Mouse (Mus musculus): ENCODE measurements around the gene 4833423E24Rik. TPM values are rescaled to one million over a fixed set of nuclear protein-coding genes. Genes with fewer than 3 reads are reported as not detected.

Gene 4833423E24Rik
- 0.06 and 5.1 TPM in 2 replicates for polyA plus RNA-seq (2012; rRNA removed)

DNA sequence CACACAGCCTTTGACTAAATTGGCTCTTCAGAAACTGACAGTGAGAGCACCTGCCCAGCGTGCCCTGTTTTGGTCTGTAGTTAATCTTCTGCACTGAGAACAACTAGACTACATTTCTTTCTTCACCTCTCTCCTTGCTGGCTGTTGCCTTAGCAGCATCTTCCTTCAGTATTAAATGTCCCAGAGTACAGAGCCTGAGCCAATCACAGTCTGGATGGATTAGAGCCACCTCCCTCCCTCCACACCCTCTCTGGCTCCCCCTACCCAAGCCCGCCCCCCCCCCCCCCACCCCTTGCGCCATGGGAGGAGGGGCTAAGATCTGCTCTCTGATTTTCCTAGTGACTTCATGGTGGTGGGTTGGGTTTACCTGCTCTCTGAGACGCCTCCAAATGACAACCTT, at the start of gene 4833423E24Rik:
Gene 4833423E24Rik, minus strand, starts transcription at position 146 of the 400 bp plus-strand sequence.
- WGBS = 29% methylated on average over 4 of the region's 4 CpGs
- TF ChIP-seq CTCF (IDR thresholded peaks at IDR 0.05; ENCODE audit: insufficient read depth, low read length) (no peak), POLR2A (IDR thresholded peaks at IDR 0.05; ENCODE audit: borderline replicate concordance, extremely low read depth, low read depth, low read length) (no peak)
- Histone ChIP-seq H3K4me1 (ENCODE audit: control insufficient read depth, insufficient read depth, low read length) (no peaks in the 10 kb centered on the region), H3K4me3 (replicated peaks; ENCODE audit: extremely low read depth, low read depth, low read length) (no peak within 1 kb of the TSS)
- no peak for DNase-seq

DNA sequence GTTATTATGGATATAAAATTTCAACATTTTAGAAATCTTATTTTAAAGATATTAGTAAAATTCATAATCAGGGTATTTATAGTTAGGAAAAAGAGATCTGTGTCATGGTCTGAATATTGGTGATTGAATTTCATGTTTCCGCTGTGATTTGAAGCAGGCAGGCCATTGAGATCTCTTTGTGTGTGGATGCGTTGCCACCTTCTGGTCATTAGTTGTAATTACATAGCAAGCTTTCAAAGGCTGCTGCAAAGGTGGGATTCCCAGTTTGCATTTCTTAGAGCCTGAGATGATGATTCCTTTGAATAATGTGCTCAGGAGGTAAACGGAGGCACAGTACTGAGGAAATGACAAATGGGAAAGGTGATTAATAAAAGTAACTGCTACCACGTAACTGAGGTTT, 42.4 kb upstream of the 4833423E24Rik start:
- TF ChIP-seq CTCF (IDR thresholded peaks at IDR 0.05; ENCODE audit: insufficient read depth, low read length) (peak; percentile 53; the same call in 1 of the 2 replicates), POLR2A (IDR thresholded peaks at IDR 0.05; ENCODE audit: borderline replicate concordance, extremely low read depth, low read depth, low read length) (no peak)
- peak; percentile 9 for DNase-seq
- no peak overlapping the region for H3K4me3 ChIP-seq (replicated peaks; ENCODE audit: extremely low read depth, low read depth, low read length)
- 18% methylated on average over 4 of the region's 4 CpGs for WGBS
- H3K4me1 ChIP-seq (ENCODE audit: control insufficient read depth, insufficient read depth, low read length) = no peaks in the 10 kb centered on the region

DNA sequence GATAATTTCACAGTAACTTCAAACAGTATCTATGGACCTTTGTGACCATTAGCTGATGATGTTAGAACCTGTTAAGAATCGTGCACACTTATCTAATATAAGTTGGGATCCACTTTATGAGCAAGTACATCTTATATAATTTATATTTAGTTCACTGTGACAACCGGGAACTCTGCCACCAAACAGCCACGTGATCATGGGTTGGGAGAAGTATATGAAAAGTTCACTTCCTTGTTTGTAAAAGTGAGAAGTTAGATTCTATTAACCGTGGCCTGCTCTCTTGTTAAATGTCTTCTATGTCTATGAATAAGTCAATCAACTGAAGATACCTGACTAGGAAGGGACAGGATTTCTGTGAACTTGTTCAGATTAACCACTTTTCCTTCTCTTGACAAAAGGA, 41.4 kb upstream of the 4833423E24Rik start:
- H3K4me3 ChIP-seq (replicated peaks; ENCODE audit: extremely low read depth, low read depth, low read length) = no peak overlapping the region
- DNase-seq = no peak
- H3K4me1 ChIP-seq (ENCODE audit: control insufficient read depth, insufficient read depth, low read length) = no peaks in the 10 kb centered on the region
- WGBS = 21% methylated on average over 4 of the region's 4 CpGs
- TF ChIP-seq POLR2A (IDR thresholded peaks at IDR 0.05; ENCODE audit: borderline replicate concordance, extremely low read depth, low read depth, low read length) (no peak), CTCF (IDR thresholded peaks at IDR 0.05; ENCODE audit: insufficient read depth, low read length) (no peak)

DNA sequence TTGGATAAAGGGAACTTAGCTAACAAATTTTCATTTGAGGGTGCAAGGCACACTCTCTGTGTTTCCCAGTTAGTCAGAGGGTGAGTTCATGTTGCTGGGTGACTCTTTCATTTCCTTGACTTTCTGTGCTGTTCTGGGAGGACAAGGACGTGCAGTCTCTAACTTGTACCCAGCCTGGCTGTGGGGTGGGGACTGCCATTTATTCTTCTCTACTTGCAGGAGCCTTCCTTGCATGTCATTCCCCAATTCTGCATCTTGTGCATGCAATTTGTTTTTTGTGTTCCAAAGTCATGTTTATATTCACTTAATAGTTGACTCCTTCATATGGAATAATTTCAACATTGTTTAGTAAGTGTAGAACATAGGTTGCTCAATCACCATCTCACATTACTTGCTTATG, 36.0 kb upstream of the 4833423E24Rik start:
- H3K4me1 ChIP-seq (ENCODE audit: control insufficient read depth, insufficient read depth, low read length) = no peaks in the 10 kb centered on the region
- no peak for DNase-seq
- no peak overlapping the region for H3K4me3 ChIP-seq (replicated peaks; ENCODE audit: extremely low read depth, low read depth, low read length)
- TF ChIP-seq CTCF (IDR thresholded peaks at IDR 0.05; ENCODE audit: insufficient read depth, low read length) = no peak
- no peak for TF ChIP-seq POLR2A (IDR thresholded peaks at IDR 0.05; ENCODE audit: borderline replicate concordance, extremely low read depth, low read depth, low read length)
- 50% methylated on average over 1 of the region's 1 CpGs for WGBS

DNA sequence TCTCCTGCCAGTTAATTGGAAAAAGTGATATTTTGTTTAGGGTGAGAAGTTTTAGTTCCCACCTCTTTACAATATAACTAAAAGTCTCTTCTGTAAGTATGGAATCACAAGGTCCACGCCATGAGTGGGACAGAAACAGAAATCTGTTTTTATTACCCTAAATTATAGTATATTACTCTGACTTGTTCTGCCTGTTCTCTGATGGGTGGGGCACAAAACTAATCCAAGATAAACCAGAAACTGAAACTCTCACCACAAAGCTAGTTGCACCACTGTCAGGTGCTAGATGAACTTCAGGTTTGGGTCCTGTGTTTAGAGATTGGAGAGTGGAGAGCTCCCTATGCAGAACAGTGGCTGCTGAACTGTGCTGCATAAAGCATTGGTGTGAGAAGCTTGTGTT, 15.1 kb upstream of the 4833423E24Rik start:
- no peak for DNase-seq
- H3K4me3 ChIP-seq (replicated peaks; ENCODE audit: extremely low read depth, low read depth, low read length) = no peak overlapping the region
- H3K4me1 ChIP-seq (ENCODE audit: control insufficient read depth, insufficient read depth, low read length) = no peaks in the 10 kb centered on the region; the same call in 1 of the 2 replicates
- 78% methylated on average over 1 of the region's 1 CpGs for WGBS
- no peak for TF ChIP-seq POLR2A (IDR thresholded peaks at IDR 0.05; ENCODE audit: borderline replicate concordance, extremely low read depth, low read depth, low read length)
- TF ChIP-seq CTCF (IDR thresholded peaks at IDR 0.05; ENCODE audit: insufficient read depth, low read length) = no peak

DNA sequence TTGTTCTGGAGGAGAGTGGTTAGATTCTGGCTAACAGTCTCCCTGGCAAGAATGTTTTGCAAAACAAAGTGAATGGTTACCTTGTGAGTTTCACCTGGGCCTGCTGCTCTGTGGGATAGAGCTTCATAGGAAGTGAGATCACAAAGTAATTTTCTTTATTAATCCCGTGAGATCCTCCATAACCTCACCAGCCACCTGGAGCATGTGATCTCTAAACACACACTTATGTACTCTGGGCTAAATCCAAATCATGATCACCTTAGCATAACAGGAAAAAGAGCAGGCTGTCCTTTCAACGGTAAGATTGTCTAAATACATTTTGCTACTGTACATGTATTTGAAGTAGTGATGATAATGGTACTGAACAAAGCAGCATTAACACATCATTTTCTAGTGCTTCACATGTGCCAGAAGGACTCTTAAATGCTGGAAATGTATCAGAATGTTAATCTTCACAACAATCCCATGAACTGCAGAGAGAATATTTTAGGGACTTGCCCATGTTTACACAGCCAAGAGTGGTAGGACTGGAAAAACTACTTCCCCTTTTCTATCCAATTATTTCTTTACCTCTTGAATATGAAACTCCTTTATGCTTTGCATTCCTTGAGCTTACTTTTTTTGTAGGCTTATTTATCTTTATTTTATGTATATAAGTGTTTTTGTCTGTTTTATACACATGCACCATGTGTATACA, 13.4 kb upstream of the 4833423E24Rik start:
- DNase-seq = no peak
- no peaks in the 10 kb centered on the region; the same call in 1 of the 2 replicates for H3K4me1 ChIP-seq (ENCODE audit: control insufficient read depth, insufficient read depth, low read length)
- WGBS = 35% methylated on average over 2 of the region's 2 CpGs
- no peak for TF ChIP-seq CTCF (IDR thresholded peaks at IDR 0.05; ENCODE audit: insufficient read depth, low read length)
- no peak for TF ChIP-seq POLR2A (IDR thresholded peaks at IDR 0.05; ENCODE audit: borderline replicate concordance, extremely low read depth, low read depth, low read length)
- H3K4me3 ChIP-seq (replicated peaks; ENCODE audit: extremely low read depth, low read depth, low read length) = no peak overlapping the region

DNA sequence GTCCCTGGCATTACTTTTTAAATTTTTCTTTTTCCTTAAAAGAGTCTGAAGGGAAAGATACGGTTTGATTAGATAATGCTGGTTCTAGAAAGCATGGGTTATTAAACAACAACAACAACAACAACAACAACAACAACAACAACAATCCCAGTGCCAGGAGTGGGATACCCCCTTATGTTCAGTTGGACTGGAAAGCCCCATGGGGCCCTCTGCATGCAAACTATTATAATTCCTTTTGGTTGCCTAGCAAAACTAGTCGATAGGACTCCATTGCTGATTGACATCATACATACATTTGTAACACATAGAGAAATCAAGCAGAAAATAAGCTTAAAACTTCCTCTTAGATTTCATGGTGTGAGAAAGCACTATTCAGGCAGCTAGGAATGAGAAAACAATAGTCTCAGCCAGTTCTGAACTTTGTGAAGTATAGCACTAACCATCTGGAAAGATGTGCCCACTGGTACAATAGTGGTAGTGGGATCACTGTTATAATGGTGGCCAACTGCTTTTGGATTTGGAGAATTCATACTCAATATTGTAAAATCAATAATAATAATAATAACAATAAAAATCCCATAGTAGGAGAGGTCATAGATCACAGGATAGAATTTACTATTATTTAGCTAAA, 4.2 kb upstream of the 4833423E24Rik start:
- WGBS = 94% methylated on average over 2 of the region's 2 CpGs
- TF ChIP-seq POLR2A (IDR thresholded peaks at IDR 0.05; ENCODE audit: borderline replicate concordance, extremely low read depth, low read depth, low read length) (no peak), CTCF (IDR thresholded peaks at IDR 0.05; ENCODE audit: insufficient read depth, low read length) (no peak)
- H3K4me1 ChIP-seq (ENCODE audit: control insufficient read depth, insufficient read depth, low read length) = no peaks in the 10 kb centered on the region
- no peak overlapping the region for H3K4me3 ChIP-seq (replicated peaks; ENCODE audit: extremely low read depth, low read depth, low read length)
- DNase-seq = no peak

DNA sequence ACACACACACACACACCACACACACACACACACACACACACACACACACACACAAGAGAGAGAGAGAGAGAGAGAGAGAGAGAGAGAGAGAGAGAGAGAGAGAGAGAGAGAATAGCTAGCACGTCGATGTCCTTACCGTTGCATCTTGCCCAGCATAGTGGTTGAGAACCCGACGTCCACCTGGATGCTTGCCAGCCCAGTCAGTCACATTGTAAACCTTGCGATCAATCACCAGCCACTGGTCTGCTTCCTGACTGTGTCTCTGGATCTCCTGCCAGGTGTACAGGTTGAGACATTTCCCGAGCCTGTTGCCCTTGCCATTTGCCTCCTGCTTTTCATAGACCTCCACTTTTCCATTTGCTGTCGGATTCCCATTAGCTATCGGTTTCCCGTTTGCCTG, 532 bp downstream of the 4833423E24Rik start:
- no peak overlapping the region for H3K4me3 ChIP-seq (replicated peaks; ENCODE audit: extremely low read depth, low read depth, low read length)
- no peaks in the 10 kb centered on the region for H3K4me1 ChIP-seq (ENCODE audit: control insufficient read depth, insufficient read depth, low read length)
- WGBS = 73% methylated on average over 10 of the region's 10 CpGs
- no peak for DNase-seq
- TF ChIP-seq CTCF (IDR thresholded peaks at IDR 0.05; ENCODE audit: insufficient read depth, low read length) = no peak

DNA sequence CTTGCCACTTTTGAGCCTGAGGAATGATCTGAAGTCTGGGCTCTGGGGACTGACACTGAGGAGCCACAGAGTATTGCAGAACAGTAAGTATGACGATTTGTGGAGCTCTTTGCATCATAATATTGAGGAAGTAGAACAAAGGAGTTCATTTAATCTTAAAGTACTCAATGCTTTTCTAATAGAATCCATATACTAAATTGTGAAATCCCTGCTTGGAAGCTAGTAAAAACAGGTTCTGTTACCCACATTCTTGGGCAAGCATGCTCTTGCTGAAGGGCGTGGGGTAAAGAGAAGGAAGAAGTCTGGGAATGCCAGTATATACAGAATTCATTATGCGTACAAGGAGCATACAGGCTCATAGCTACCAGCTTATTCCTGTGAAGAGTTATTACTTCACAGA, 8.4 kb downstream of the 4833423E24Rik start:
- no peak for TF ChIP-seq POLR2A (IDR thresholded peaks at IDR 0.05; ENCODE audit: borderline replicate concordance, extremely low read depth, low read depth, low read length)
- no peak for TF ChIP-seq CTCF (IDR thresholded peaks at IDR 0.05; ENCODE audit: insufficient read depth, low read length)
- no peak for DNase-seq
- H3K4me1 ChIP-seq (ENCODE audit: control insufficient read depth, insufficient read depth, low read length) = no peaks in the 10 kb centered on the region
- WGBS = 57% methylated on average over 3 of the region's 3 CpGs
- H3K4me3 ChIP-seq (replicated peaks; ENCODE audit: extremely low read depth, low read depth, low read length) = no peak overlapping the region

DNA sequence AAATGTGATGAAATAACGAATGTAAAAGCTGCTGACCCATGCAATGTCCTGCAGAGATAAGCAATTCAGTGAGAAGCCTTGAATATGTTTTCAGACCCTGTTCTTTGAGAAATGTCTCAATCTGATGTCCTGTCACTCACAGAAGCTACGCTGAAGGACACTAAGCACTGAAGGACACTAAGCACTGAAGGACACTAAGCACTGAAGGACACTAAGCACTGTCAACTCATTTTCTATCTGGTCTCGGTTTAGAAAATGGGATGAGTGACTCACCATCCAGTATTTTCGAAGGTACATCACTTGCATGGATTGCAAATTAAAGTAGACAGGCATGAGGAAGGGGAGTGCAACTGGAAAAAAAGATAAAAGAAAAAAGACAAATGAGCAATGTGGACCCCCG, 28.4 kb downstream of the 4833423E24Rik start:
- no peak for DNase-seq
- H3K4me3 ChIP-seq (replicated peaks; ENCODE audit: extremely low read depth, low read depth, low read length) = no peak overlapping the region
- 78% methylated on average over 5 of the region's 5 CpGs for WGBS
- H3K4me1 ChIP-seq (ENCODE audit: control insufficient read depth, insufficient read depth, low read length) = no peaks in the 10 kb centered on the region
- TF ChIP-seq POLR2A (IDR thresholded peaks at IDR 0.05; ENCODE audit: borderline replicate concordance, extremely low read depth, low read depth, low read length) (no peak), CTCF (IDR thresholded peaks at IDR 0.05; ENCODE audit: insufficient read depth, low read length) (no peak)
